Mouse (Mus musculus) testis, adult 2 months (tissue): ENCODE data around the gene Ripor2.

Experiments
- CTCF ChIP-seq: fragments of 200-500 bp; IDR thresholded peaks from 2 replicates; pipeline ENCODE4 v1.5.1; 2012; ENCODE audit warnings: low read depth, mild to moderate bottlenecking, inconsistent platforms, low read length, moderate library complexity; ENCODE audit not compliant: control insufficient read depth, insufficient read depth, insufficient replicate concordance
- POLR2A ChIP-seq: fragments of 200-500 bp; IDR thresholded peaks from 2 replicates; pipeline ENCODE4 v1.6.1; 2012; ENCODE audit warnings: low read depth, mild to moderate bottlenecking, inconsistent platforms, low read length, moderate library complexity; ENCODE audit not compliant: control insufficient read depth

DNA sequence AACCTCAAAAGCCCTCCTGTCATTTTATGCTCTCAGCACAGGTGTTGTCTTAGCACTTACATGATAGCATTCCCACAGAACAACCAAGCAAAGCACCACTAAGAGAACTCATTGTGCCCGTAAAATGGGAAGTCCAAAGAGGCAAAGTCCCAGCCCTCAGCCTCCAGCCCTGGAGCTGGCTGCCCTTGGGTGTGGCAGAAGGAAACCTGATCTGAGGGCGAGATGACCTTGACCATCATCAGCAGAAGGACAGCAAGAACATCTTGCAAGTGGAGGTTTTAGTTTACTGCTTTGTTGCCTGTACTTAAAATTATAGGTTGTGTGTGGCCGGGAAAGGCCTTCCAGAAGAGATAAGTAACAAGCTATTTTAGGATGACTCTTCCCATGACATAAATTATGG is 6.9 kb upstream of the Ripor2 start:
- TF ChIP-seq CTCF (no peak), POLR2A (no peak)
